Comparison of ENCODE assay signal across 8 mouse cellular contexts in genomic region chr1:134196386-134196785, GRCm38 (mm10). TPM values are rescaled to one million over a fixed set of nuclear protein-coding genes. Genes with fewer than 3 reads are reported as not detected.
DNase-seq lines count a peak whose midpoint lies in the region; ATAC-seq lines count a peak whose summit lies in the region.

No protein-coding gene starts in this region.

- peaks cover 61% of the 10 kb centered on the region for H3K4me1 ChIP-seq in embryonic facial prominence, embryonic 10.5 days
- peaks cover 38% of the 10 kb centered on the region for H3K4me1 ChIP-seq in heart, embryonic 15.5 days (replicated peaks)

- DNase-seq in CD4-positive, CD25-positive, alpha-beta regulatory T cell, adult 2 months (ENCODE audit: low read depth, low spot score): peak; percentile 71
- peak; percentile 84 for DNase-seq in ZHBTc4 (ENCODE audit: low read depth, low spot score)
- no peak for DNase-seq in embryonic facial prominence, embryonic 10.5 days (ENCODE audit: low spot score)
- DNase-seq in layer of hippocampus, adult 8-10 months (ENCODE audit: low spot score in 2 of 2): peak; percentile 79 to 81
- DNase-seq in lung, postnatal 10 days: peak; percentile 82
- DNase-seq in right cerebral cortex, postnatal 4 days: peak; percentile 56
- peak; percentile 65 to 82 for DNase-seq in urinary bladder, postnatal 36 days (ENCODE audit: low spot score in 2 of 2)

- no peak overlapping the region for H3K4me3 ChIP-seq in embryonic facial prominence, embryonic 10.5 days
- H3K4me3 ChIP-seq in heart, embryonic 15.5 days: no peak overlapping the region

- no peaks in the 10 kb centered on the region for H3K9me3 ChIP-seq in embryonic facial prominence, embryonic 10.5 days
- H3K9me3 ChIP-seq in heart, embryonic 15.5 days (replicated peaks): no peaks in the 10 kb centered on the region

- no peak overlapping the region for H3K9ac ChIP-seq in heart, embryonic 15.5 days

- H3K36me3 ChIP-seq in embryonic facial prominence, embryonic 10.5 days (replicated peaks): no peaks in the 10 kb centered on the region
- H3K36me3 ChIP-seq in heart, embryonic 15.5 days: no peaks in the 10 kb centered on the region

- ATAC-seq in heart, embryonic 15.5 days (replicated peaks; ENCODE audit: insufficient number of reproducible peaks, insufficient read depth, low FRiP score, low read depth): 0 out of 2 replicates have a peak, but pooled peaks have one; percentile 4

- 71% methylated on average over 4 of the region's 4 CpGs for WGBS in embryonic facial prominence, embryonic 10.5 days
- 58% methylated on average over 4 of the region's 4 CpGs for WGBS in heart, embryonic 15.5 days

- H3K27ac ChIP-seq in embryonic facial prominence, embryonic 10.5 days (replicated peaks): peak overlapping the region; percentile 63
- peak overlapping the region; percentile 75 for H3K27ac ChIP-seq in heart, embryonic 15.5 days

- H3K4me2 ChIP-seq in heart, embryonic 15.5 days: 0 out of 2 replicates have a peak overlapping the region, but pooled peaks have one; percentile 10

- no peaks in the 10 kb centered on the region; the same call in 1 of the 2 replicates for H3K27me3 ChIP-seq in embryonic facial prominence, embryonic 10.5 days (replicated peaks; ENCODE audit: low read depth, poor library complexity, severe bottlenecking)
- H3K27me3 ChIP-seq in heart, embryonic 15.5 days: no peaks in the 10 kb centered on the region

RNA-seq across cellular contexts. Expression of gene Mybph, which starts 3.1 kb away (rescaled TPM):
- 0.49 and 1.4 TPM in 2 replicates for polyA plus RNA-seq in embryonic facial prominence, embryonic 10.5 days (2016; fragmentation: Nextera tagmentation; extraction: Ambion mirVana)
- 0.28 and 0.76 TPM in 2 replicates for polyA plus RNA-seq in heart, embryonic 15.5 days (2015; fragmentation: Nextera tagmentation; extraction: Ambion mirVana)
- total RNA-seq in layer of hippocampus, adult 8-10 months (2022): under 1 TPM in 1 of 4 experiments, not detected in 3; 0.28 TPM

RNA-seq across cellular contexts. Expression of gene Chil1, which starts 14.4 kb away (rescaled TPM):
- 0.96 and 0.99 TPM in 2 replicates for polyA plus RNA-seq in embryonic facial prominence, embryonic 10.5 days (2016; fragmentation: Nextera tagmentation; extraction: Ambion mirVana)
- 0.77 and 0.96 TPM in 2 replicates for polyA plus RNA-seq in heart, embryonic 15.5 days (2015; fragmentation: Nextera tagmentation; extraction: Ambion mirVana)
- 10 to 100 TPM; 14.8 to 44.4 (median 27.1) TPM for total RNA-seq in layer of hippocampus, adult 8-10 months (2022)

RNA-seq across cellular contexts. Expression of gene Adora1, which starts 38.8 kb away (rescaled TPM):
- polyA plus RNA-seq in embryonic facial prominence, embryonic 10.5 days (2016; fragmentation: Nextera tagmentation; extraction: Ambion mirVana): 0.28 and 0.65 TPM in 2 replicates
- 18.5 and 20.5 TPM in 2 replicates for polyA plus RNA-seq in heart, embryonic 15.5 days (2015; fragmentation: Nextera tagmentation; extraction: Ambion mirVana)
- total RNA-seq in layer of hippocampus, adult 8-10 months (2022): 100 to 1,000 TPM; 190 to 216 (median 202) TPM

Comparison
In these comparisons a context has a peak if more than half of its experiments do, and no peak if none do; other contexts are left out.
1. RNA of gene Adora1, which starts 38.8 kb away (polyA plus RNA-seq): 18.5 to 20.5 TPM in heart, embryonic 15.5 days; 0.28 to 0.65 TPM in embryonic facial prominence, embryonic 10.5 days; every median in the first group is over 10 times any median in the second.